Mouse (Mus musculus) G1E (cell line): ENCODE results near the gene Epb41l5. TPM values are rescaled to one million over a fixed set of nuclear protein-coding genes. Genes with fewer than 3 reads are reported as not detected.

Experiments
- ATAC-seq: 2 replicates; pipeline ENCODE4 v1.8.0; 2016; ENCODE audit warnings: mild to moderate bottlenecking; ENCODE audit not compliant: insufficient number of reproducible peaks, poor library complexity, low FRiP score, severe bottlenecking; ENCODE audit errors: extremely low read depth
- DNase-seq: peaks from one replicate; pipeline ENCODE4 v3.0.0; 2012; ENCODE audit warnings: low spot score
- H3K27me3 ChIP-seq: 2 replicates; pipeline ENCODE4 v1.6.1; 2012; ENCODE audit warnings: mild to moderate bottlenecking, low read length, inconsistent platforms; ENCODE audit not compliant: insufficient read depth
- H3K36me3 ChIP-seq: replicated peaks from 2 replicates; pipeline ENCODE3; 2012; ENCODE audit warnings: mild to moderate bottlenecking, inconsistent platforms
- H3K4me1 ChIP-seq: 2 replicates; pipeline ENCODE4 v1.6.1; 2012; ENCODE audit warnings: low read depth, low read length, inconsistent platforms, mixed read lengths; ENCODE audit not compliant: insufficient read depth
- H3K4me3 ChIP-seq: 2 replicates; pipeline ENCODE4 v1.5.1; 2012; ENCODE audit warnings: low read depth, mild to moderate bottlenecking, inconsistent platforms, low read length, moderate library complexity, mixed read lengths
- H3K9me3 ChIP-seq: replicated peaks from 2 replicates; pipeline ENCODE4 v1.6.1; 2012; ENCODE audit warnings: inconsistent platforms
- CTCF ChIP-seq: IDR thresholded peaks from 2 replicates; pipeline ENCODE4 v1.5.1; 2012; ENCODE audit warnings: low read depth, low read length, inconsistent platforms, mixed read lengths
- GATA1 ChIP-seq: IDR thresholded peaks from 2 replicates; pipeline ENCODE4 v1.6.1; 2012; ENCODE audit warnings: borderline replicate concordance, low read length, inconsistent platforms, mixed read lengths
- GATA2 ChIP-seq: IDR thresholded peaks from 2 replicates; pipeline ENCODE4 v1.6.1; 2012; ENCODE audit warnings: low read depth, low read length, inconsistent platforms, borderline replicate concordance
- POLR2AphosphoS5 ChIP-seq: IDR thresholded peaks from 2 replicates; pipeline ENCODE4 v1.6.1; 2012; ENCODE audit warnings: low read depth, low read length, inconsistent platforms; ENCODE audit not compliant: insufficient replicate concordance
- TAL1 ChIP-seq: conservative IDR thresholded peaks from 2 replicates; pipeline ENCODE4 v1.6.1; 2012; ENCODE audit warnings: low read depth, low read length, inconsistent platforms, mixed read lengths
- polyA plus RNA-seq: library from polyadenylated mRNA; stranded (reverse); fragments of >175 nt; gene quantifications from 2 replicates; pipeline ENCODE4 v1.2.3, GENCODE M21; 2012
- total RNA-seq, 2 experiments: library from RNA; stranded (forward) in 1 of 2; stranded (reverse) in 1 of 2; fragments of 200-1000 nt in 1 of 2; fragments of >200 nt in 1 of 2; fragmentation: Nextera tagmentation in 1 of 2; gene quantifications; 2 replicates each; pipeline ENCODE4 v1.2.3; 2014 to 2017

Gene Epb41l5
- total and polyA plus RNA-seq, 3 experiments: 7.4 to 81.8 (median 22.5) TPM

DNA sequence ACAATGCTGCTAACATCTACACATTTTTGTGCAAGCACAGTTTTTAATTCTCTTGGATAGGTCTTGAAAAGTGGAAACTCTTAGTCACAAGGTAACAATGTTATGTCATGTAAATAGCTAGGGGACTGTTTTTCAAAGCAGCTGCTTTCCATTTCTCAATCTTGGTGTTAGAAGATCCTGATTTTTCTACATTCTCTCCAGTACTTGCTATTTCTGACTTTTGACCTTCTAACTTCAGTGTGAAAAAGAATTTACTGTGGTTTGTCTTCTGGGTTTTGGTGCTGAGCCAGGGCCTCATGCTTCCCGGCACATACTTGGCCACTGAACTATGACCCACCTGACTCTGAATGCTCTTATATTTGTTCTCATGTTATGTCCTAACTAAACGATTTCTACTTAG, 8.8 kb downstream of the Epb41l5 start:
- peaks cover 47% of the 10 kb centered on the region for H3K36me3 ChIP-seq
- H3K27me3 ChIP-seq: no peaks in the 10 kb centered on the region
- no peak for TF ChIP-seq GATA1
- TF ChIP-seq CTCF: no peak
- TF ChIP-seq GATA2: no peak
- no peak for TF ChIP-seq TAL1
- no peak for TF ChIP-seq POLR2AphosphoS5
- no peaks in the 10 kb centered on the region for H3K9me3 ChIP-seq
- no peak overlapping the region for H3K4me3 ChIP-seq
- H3K4me1 ChIP-seq: peaks cover 27% of the 10 kb centered on the region
- ATAC-seq (no peak), DNase-seq (no peak)

DNA sequence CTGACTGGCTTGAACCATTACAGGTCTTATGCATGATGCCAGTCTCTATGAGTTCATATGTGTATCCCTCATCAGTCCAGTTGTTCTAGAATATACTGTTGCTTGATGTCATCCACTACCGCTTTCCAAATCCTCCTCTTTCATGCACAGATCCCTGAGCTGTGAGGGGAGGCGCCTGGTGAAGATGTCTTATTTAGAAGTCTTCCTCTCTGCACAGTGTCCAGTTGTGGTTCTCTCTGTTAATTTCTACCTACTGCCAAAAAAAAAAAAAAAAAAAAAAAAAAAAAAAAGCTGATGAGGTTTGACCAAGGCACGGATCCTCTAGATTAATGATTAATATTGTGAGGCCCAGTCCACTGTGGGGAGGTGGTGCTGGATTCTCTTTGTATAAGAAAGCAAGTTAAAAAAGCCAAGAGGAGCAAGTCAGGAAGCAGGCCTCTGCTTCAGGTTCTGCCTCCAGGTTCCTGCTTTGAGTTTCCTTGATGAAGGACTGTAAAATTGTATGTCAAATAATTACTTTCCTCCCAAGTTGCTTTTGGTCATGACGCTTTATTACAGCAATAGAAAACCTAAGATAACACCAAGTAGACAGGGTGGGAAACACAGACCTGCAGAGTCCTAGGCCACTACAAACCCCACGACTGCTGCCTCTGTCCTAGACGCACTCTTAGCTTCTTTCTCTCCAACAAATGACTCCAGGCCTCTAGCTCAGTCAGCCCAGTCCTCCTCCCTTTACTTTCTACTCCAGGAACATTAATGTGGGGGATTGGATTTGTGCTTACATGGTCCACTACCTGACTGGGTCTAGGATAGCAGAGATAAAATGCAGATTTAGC, 11.4 kb downstream of the Epb41l5 start:
- no peak for TF ChIP-seq GATA2
- no peak for TF ChIP-seq POLR2AphosphoS5
- TF ChIP-seq TAL1: no peak
- no peak for TF ChIP-seq GATA1
- TF ChIP-seq CTCF: no peak
- no peak for ATAC-seq

DNA sequence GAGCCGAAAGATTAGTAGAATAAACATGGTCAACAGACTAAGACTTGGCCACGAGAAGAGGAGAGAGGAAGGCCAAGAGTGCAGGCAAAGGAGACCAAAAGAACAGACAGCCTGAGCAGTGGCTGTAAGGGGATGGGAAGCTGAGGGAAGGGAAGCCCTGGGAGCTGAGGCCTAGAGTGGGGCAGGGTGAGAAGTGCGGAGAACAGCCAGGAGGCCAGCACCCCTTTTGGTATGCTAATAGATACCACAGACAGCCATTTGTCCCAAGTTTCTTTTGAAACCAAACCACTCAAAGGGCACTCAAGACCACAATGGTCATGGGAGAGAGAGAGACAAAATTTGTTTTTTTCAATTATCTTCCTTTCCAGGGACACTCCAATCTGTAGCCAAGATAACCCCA, 14.1 kb downstream of the Epb41l5 start:
- H3K9me3 ChIP-seq: no peaks in the 10 kb centered on the region
- ATAC-seq (no peak), DNase-seq (no peak)
- no peak for TF ChIP-seq CTCF
- TF ChIP-seq TAL1: no peak
- no peak for TF ChIP-seq GATA1
- TF ChIP-seq GATA2: no peak
- no peak for TF ChIP-seq POLR2AphosphoS5
- H3K27me3 ChIP-seq: no peaks in the 10 kb centered on the region
- H3K4me1 ChIP-seq: peaks cover 37% of the 10 kb centered on the region
- peaks cover 43% of the 10 kb centered on the region for H3K36me3 ChIP-seq
- H3K4me3 ChIP-seq: no peak overlapping the region

More for the DNA sequence above, 11.4 kb downstream of the Epb41l5 start:
- DNase-seq: no peak
- H3K4me1 ChIP-seq: peaks cover 29% of the 10 kb centered on the region
- peaks cover 53% of the 10 kb centered on the region for H3K36me3 ChIP-seq
- no peaks in the 10 kb centered on the region for H3K9me3 ChIP-seq
- no peak overlapping the region for H3K4me3 ChIP-seq
- H3K27me3 ChIP-seq: no peaks in the 10 kb centered on the region

DNA sequence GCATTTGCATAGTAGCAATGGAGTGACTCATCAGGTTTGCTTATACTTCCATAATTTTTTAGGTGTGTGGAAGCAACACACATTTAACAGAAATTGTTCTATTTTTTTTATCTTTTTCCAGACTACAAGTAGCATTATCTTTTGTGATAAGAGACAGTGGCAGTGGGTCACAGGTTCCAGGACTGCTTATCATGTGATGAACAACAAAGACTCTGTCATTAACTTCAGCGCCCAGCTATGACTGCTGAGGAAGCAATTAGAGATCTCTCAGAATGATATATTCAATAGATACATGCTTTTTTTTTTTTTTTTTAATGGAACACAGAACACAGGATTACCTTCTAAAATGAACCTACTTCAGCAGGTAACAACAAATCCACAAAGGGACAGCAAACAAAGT, 18.4 kb downstream of the Epb41l5 start:
- TF ChIP-seq TAL1 (peak; percentile 44; the same call in 1 of the 2 replicates), CTCF (no peak)
- Histone ChIP-seq H3K36me3 (peaks cover 40% of the 10 kb centered on the region), H3K9me3 (no peaks in the 10 kb centered on the region), H3K27me3 (no peaks in the 10 kb centered on the region), H3K4me3 (no peak overlapping the region), H3K4me1 (peaks cover 38% of the 10 kb centered on the region)
- peak; percentile 98 for ATAC-seq
- peak; percentile 23 for DNase-seq

DNA sequence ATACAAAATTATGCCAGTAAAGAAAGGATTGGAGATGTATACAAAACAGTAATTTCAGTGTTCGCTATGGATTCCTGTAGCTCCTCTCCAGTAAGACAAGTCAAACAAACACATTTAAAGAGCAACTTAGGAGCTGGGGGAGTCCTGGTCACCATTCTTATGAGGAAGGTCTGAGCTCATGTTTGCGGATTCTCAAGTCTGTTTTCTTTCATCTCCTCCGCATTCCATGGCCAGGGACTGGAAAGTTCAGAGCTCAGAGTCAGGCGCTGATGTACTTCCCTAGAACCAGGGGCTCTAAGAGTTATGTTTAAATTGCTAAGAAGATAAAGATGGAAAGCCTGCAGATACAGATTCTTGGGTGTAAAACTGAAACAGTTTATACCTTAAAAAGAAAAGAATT, 22.0 kb downstream of the Epb41l5 start:
- TF ChIP-seq CTCF (no peak), TAL1 (no peak), GATA2 (no peak), GATA1 (no peak), POLR2AphosphoS5 (no peak)
- ATAC-seq (no peak), DNase-seq (no peak)
- no peaks in the 10 kb centered on the region for H3K27me3 ChIP-seq
- H3K4me3 ChIP-seq: no peak overlapping the region
- H3K9me3 ChIP-seq: no peaks in the 10 kb centered on the region
- peaks cover 40% of the 10 kb centered on the region for H3K36me3 ChIP-seq
- H3K4me1 ChIP-seq: peaks cover 28% of the 10 kb centered on the region

DNA sequence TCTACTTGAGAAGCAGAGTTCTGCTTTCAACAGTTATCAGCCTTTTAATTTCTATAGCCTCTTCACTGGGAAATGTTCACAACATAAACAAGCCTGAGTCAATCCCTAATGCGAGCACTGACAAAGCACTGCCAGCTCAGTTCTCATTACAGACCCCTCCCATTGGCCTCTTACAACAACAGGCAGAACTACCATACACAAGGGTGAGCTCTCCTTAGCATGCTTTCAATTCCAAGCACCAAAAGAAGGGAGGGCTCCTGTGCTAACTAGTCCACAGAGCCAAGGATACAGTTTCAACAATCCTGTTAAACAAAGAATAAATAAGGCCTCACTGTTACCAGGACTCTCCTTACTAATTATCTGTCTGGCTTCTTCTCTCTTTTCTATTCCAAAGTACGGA, 24.4 kb downstream of the Epb41l5 start:
- no peak for ATAC-seq

More for the DNA sequence above, 24.4 kb downstream of the Epb41l5 start:
- TF ChIP-seq GATA1 (no peak), GATA2 (no peak), CTCF (no peak), TAL1 (no peak), POLR2AphosphoS5 (no peak)
- peaks cover 19% of the 10 kb centered on the region for H3K4me1 ChIP-seq
- H3K36me3 ChIP-seq: peaks cover 54% of the 10 kb centered on the region
- H3K4me3 ChIP-seq: no peak overlapping the region
- DNase-seq: no peak
- no peaks in the 10 kb centered on the region for H3K27me3 ChIP-seq
- no peaks in the 10 kb centered on the region for H3K9me3 ChIP-seq
